Mouse (Mus musculus): Measurements from ENCODE around the gene Pigt.

DNA sequence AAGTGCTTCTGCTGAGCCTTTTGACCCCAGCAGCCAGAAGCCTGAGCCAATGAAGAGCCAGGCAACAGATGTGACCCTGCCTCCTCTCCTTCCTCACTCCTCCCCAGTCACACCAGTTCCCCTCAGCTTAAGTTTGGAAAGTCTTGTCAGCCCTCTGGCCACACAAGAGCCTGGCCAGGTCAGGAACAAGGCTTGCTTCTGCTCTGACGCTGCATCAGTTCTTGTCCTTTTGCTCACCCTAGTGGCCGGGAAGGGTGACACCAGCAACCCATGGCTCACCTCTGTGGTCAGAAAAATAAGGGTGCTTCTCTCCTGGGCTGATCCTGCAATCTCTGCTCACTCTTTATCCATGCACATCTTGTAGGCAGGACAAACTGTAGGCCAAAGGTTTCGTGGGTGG lies 23.5 kb downstream of the Pigt start:
- TF ChIP-seq CTCF (IDR thresholded peaks at IDR 0.05; ENCODE audit: low read depth), result peak; percentile 78
- no peak for TF ChIP-seq EP300 (IDR thresholded peaks at IDR 0.05; ENCODE audit: low read depth)
